Mouse (Mus musculus) lung, postnatal 0 days (tissue): ENCODE data around the gene Ttn. TPM values are rescaled to one million over a fixed set of nuclear protein-coding genes. Genes with fewer than 3 reads are reported as not detected.
A peak's percentile ranks its signal among the peaks of the same experiment; 100 is the strongest.

Source experiments
- ATAC-seq: fragments of 200-750 bp; cut with Nextera tagmentation; 2 replicates; pipeline ENCODE4 v1.8.0; 2017; ENCODE audit warnings: moderate library complexity
- DNase-seq: peaks from one replicate; pipeline ENCODE4 v3.0.0-alpha.2; 2016; ENCODE audit warnings: low spot score
- H3K27ac ChIP-seq: fragments of 300-500 bp; sonication (generic); 2 replicates; pipeline ENCODE4 v1.5.1; 2014; ENCODE audit warnings: antibody characterized with exemption, mild to moderate bottlenecking, low read length, mixed read lengths
- H3K27me3 ChIP-seq: fragments of 300-500 bp; sonication (generic); replicated peaks from 2 replicates; pipeline ENCODE4 v1.6.1; 2014; ENCODE audit warnings: low read length, mixed read lengths; ENCODE audit not compliant: insufficient read depth
- H3K36me3 ChIP-seq: fragments of 300-500 bp; sonication (generic); 2 replicates; pipeline ENCODE4 v1.6.1; 2014; ENCODE audit warnings: low read length, mixed read lengths; ENCODE audit not compliant: insufficient read depth
- H3K4me1 ChIP-seq: fragments of 300-500 bp; sonication (generic); 2 replicates; pipeline ENCODE4 v1.6.1; 2014; ENCODE audit warnings: antibody characterized with exemption, low read depth, low read length, mixed read lengths; ENCODE audit not compliant: insufficient read depth
- H3K4me2 ChIP-seq: fragments of 300-500 bp; sonication (generic); replicated peaks from 2 replicates; pipeline ENCODE4 v1.6.1; 2014; ENCODE audit warnings: low read depth, mild to moderate bottlenecking, low read length, moderate library complexity, mixed read lengths
- H3K4me3 ChIP-seq: fragments of 300-500 bp; sonication (generic); 2 replicates; pipeline ENCODE4 v1.5.1; 2014; ENCODE audit warnings: low read depth, low read length
- H3K9ac ChIP-seq: fragments of 300-500 bp; sonication (generic); replicated peaks from 2 replicates; pipeline ENCODE4 v1.6.1; 2014; ENCODE audit warnings: low read depth, mild to moderate bottlenecking
- H3K9me3 ChIP-seq: fragments of 300-500 bp; sonication (generic); 2 replicates; pipeline ENCODE4 v1.6.1; 2016; ENCODE audit warnings: low read length, mixed read lengths
- CTCF ChIP-seq: IDR thresholded peaks from 2 replicates; pipeline ENCODE4 v1.5.1; 2016; ENCODE audit warnings: antibody characterized with exemption, mild to moderate bottlenecking
- EP300 ChIP-seq: IDR thresholded peaks from 2 replicates; pipeline ENCODE4 v1.6.1; 2016; ENCODE audit warnings: antibody characterized with exemption, mild to moderate bottlenecking, control low read depth
- WGBS: fragments of 180-500 bp; shearing (Covaris S2); extraction: QIAGEN DNeasy Blood & Tissue Kit; methylation state at CpG from one replicate; pipeline ENCODE4 v1.1.7; 2014; 5-methylcytosine and 5-hydroxymethylcytosine counted together
- polyA plus RNA-seq: library from polyadenylated mRNA; unstranded; fragments of >200 nt; fragmentation: Nextera tagmentation; extraction: Ambion mirVana; gene quantifications from 2 replicates; pipeline ENCODE4 v1.2.1, GENCODE M21; 2015

The Ttn gene
- polyA plus RNA-seq, 1 experiment from 2014 or later = 5.5 TPM

DNA sequence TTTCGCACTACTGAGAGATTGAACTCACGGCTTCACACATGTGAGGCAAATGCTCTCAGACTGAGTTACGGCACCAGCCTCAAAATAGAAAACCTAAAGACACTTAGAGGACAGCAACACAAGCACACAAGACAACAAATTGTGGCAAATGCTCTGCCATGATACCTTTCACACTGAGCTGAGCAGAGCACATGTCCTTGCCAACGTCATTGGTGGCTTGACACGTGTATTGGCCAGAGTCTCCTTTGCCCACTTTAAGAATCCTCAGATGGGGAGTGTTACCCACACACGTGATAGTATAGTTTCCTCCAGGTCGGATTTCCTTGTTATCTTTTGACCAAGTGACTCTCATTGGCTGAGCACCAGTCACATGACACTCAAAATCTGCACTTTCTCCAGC, 93.6 kb downstream of the Ttn start:
- Histone ChIP-seq H3K27ac (no peak overlapping the region), H3K4me2 (no peak overlapping the region), H3K9me3 (no peaks in the 10 kb centered on the region), H3K36me3 (no peaks in the 10 kb centered on the region), H3K4me3 (no peak overlapping the region), H3K27me3 (no peaks in the 10 kb centered on the region), H3K4me1 (no peaks in the 10 kb centered on the region), H3K9ac (no peak overlapping the region)
- no peak for TF ChIP-seq CTCF
- no peak for TF ChIP-seq EP300
- no peak for DNase-seq
- 78% methylated on average over 7 of the region's 7 CpGs for WGBS
- ATAC-seq = no peak

- Histone ChIP-seq H3K36me3 (no peaks in the 10 kb centered on the region), H3K27me3 (no peaks in the 10 kb centered on the region), H3K4me2 (no peak overlapping the region), H3K27ac (no peak overlapping the region), H3K9me3 (no peaks in the 10 kb centered on the region), H3K4me1 (no peaks in the 10 kb centered on the region), H3K9ac (no peak overlapping the region), H3K4me3 (no peak overlapping the region)
- 70% methylated on average over 13 of the region's 13 CpGs for WGBS
- no peak for TF ChIP-seq CTCF
- TF ChIP-seq EP300 = no peak
- no peak for DNase-seq
- ATAC-seq = no peak
Observed at GRCm38 (mm10) chr2:76885855-76886254, 96.5 kb downstream of the Ttn start.

- H3K9me3 ChIP-seq = no peaks in the 10 kb centered on the region
- H3K4me2 ChIP-seq = no peak overlapping the region
- H3K9ac ChIP-seq = no peak overlapping the region
- H3K4me1 ChIP-seq = no peaks in the 10 kb centered on the region
- 83% methylated on average over 12 of the region's 12 CpGs for WGBS
- DNase-seq (no peak), ATAC-seq (no peak)
- TF ChIP-seq CTCF (no peak), EP300 (no peak)
- no peak overlapping the region for H3K27ac ChIP-seq
- H3K4me3 ChIP-seq = no peak overlapping the region
- no peaks in the 10 kb centered on the region for H3K36me3 ChIP-seq
- no peaks in the 10 kb centered on the region for H3K27me3 ChIP-seq
Observed at GRCm38 (mm10) chr2:76881406-76881805, 100.9 kb downstream of the Ttn start.

- Histone ChIP-seq H3K4me2 (no peak overlapping the region), H3K4me1 (no peaks in the 10 kb centered on the region), H3K36me3 (no peaks in the 10 kb centered on the region), H3K4me3 (no peak overlapping the region), H3K27me3 (no peaks in the 10 kb centered on the region), H3K9ac (no peak overlapping the region), H3K27ac (no peak overlapping the region), H3K9me3 (no peaks in the 10 kb centered on the region)
- 86% methylated on average over 12 of the region's 12 CpGs for WGBS
- DNase-seq = no peak
- ATAC-seq = no peak
- no peak for TF ChIP-seq CTCF
- TF ChIP-seq EP300 = no peak
Observed at GRCm38 (mm10) chr2:76875587-76875986, 106.8 kb downstream of the Ttn start.

DNA sequence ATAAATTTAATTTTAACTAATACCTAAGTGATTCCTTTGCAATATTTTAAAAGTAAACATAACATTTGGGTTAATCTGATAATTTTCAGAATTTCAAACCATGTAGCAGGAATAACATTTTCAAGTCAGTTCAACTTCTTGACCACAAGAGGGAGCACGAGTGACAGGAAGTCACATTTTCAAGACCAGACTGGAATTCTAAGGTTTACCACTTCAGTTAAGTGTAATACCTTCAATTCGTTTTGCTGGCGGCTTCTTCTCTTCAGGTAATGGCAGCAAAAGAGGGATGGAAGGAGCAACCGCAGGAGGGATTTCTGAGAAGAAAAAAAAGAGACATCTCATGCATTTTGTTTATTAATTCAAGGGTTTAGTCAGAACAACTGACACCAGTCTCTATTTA, 115.4 kb downstream of the Ttn start:
- H3K27me3 ChIP-seq = no peaks in the 10 kb centered on the region
- ATAC-seq (no peak), DNase-seq (peak; percentile 80)
- no peaks in the 10 kb centered on the region for H3K36me3 ChIP-seq
- no peaks in the 10 kb centered on the region for H3K4me1 ChIP-seq
- H3K9me3 ChIP-seq = no peaks in the 10 kb centered on the region
- no peak overlapping the region for H3K27ac ChIP-seq
- TF ChIP-seq EP300 (no peak), CTCF (peak; percentile 78)
- WGBS = 16% methylated on average over 4 of the region's 4 CpGs
- H3K4me2 ChIP-seq = no peak overlapping the region
- no peak overlapping the region for H3K4me3 ChIP-seq
- no peak overlapping the region for H3K9ac ChIP-seq

- DNase-seq = no peak
- WGBS = 71% methylated on average over 2 of the region's 2 CpGs
- no peaks in the 10 kb centered on the region for H3K9me3 ChIP-seq
Observed at GRCm38 (mm10) chr2:76865497-76865896, 116.8 kb downstream of the Ttn start.

GRCm38 (mm10) chr2:76861327-76861726, 121.0 kb downstream of the Ttn start:
- no peak for DNase-seq
- no peaks in the 10 kb centered on the region for H3K36me3 ChIP-seq
- TF ChIP-seq EP300 (no peak), CTCF (no peak)

More at GRCm38 (mm10) chr2:76865497-76865896, 116.8 kb downstream of the Ttn start:
- Histone ChIP-seq H3K27ac (no peak overlapping the region), H3K4me3 (no peak overlapping the region), H3K27me3 (no peaks in the 10 kb centered on the region), H3K36me3 (no peaks in the 10 kb centered on the region), H3K9ac (no peak overlapping the region), H3K4me1 (no peaks in the 10 kb centered on the region), H3K4me2 (no peak overlapping the region)
- ATAC-seq = no peak
- TF ChIP-seq EP300 = no peak
- no peak for TF ChIP-seq CTCF

More at GRCm38 (mm10) chr2:76861327-76861726, 121.0 kb downstream of the Ttn start:
- H3K9ac ChIP-seq = no peak overlapping the region
- H3K9me3 ChIP-seq = no peaks in the 10 kb centered on the region
- ATAC-seq = no peak
- no peaks in the 10 kb centered on the region for H3K27me3 ChIP-seq
- no peak overlapping the region for H3K27ac ChIP-seq
- no peak overlapping the region for H3K4me3 ChIP-seq
- H3K4me1 ChIP-seq = no peaks in the 10 kb centered on the region
- H3K4me2 ChIP-seq = no peak overlapping the region
